Mouse (Mus musculus) C2C12 (cell line): ENCODE results near the gene Cadm1.

Source experiments
- CEBPB ChIP-seq: IDR thresholded peaks from one replicate; pipeline ENCODE4 v1.6.1; 2011; ENCODE audit warnings: low read depth, mild to moderate bottlenecking, control low read depth, moderate library complexity
- CTCF ChIP-seq: IDR thresholded peaks from one replicate; pipeline ENCODE4 v1.5.1; 2011; ENCODE audit not compliant: control insufficient read depth, insufficient read depth, insufficient read length
- FOSL1 ChIP-seq: IDR thresholded peaks from one replicate; pipeline ENCODE4 v1.8.0; 2011; ENCODE audit warnings: mild to moderate bottlenecking, low read length; ENCODE audit not compliant: poor library complexity, insufficient read depth, severe bottlenecking
- MAX ChIP-seq: IDR thresholded peaks from one replicate; pipeline ENCODE4 v1.6.1; 2011; ENCODE audit warnings: mild to moderate bottlenecking, control low read depth
- MYOD1 ChIP-seq: IDR thresholded peaks from one replicate; pipeline ENCODE4 v1.6.1; 2011; ENCODE audit warnings: low read depth; ENCODE audit not compliant: control insufficient read depth, insufficient read length
- MYOG ChIP-seq: IDR thresholded peaks from one replicate; pipeline ENCODE4 v1.6.1; 2011; ENCODE audit not compliant: control insufficient read depth, insufficient read length; ENCODE audit errors: extremely low read depth
- USF1 ChIP-seq: IDR thresholded peaks from one replicate; pipeline ENCODE4 v1.6.1; 2011; ENCODE audit warnings: low read depth, mild to moderate bottlenecking, control low read depth, moderate library complexity

- TF ChIP-seq CTCF = no peak
- no peak for TF ChIP-seq MAX
- TF ChIP-seq FOSL1 = no peak
- TF ChIP-seq CEBPB = no peak
- TF ChIP-seq USF1 = no peak
- no peak for TF ChIP-seq MYOD1
- no peak for TF ChIP-seq MYOG
Measured at GRCm38 (mm10) chr9:47567873-47568272, 37.9 kb downstream of the Cadm1 start.
